ENCODE assay signal across 9 mouse cellular contexts in the genomic region with DNA sequence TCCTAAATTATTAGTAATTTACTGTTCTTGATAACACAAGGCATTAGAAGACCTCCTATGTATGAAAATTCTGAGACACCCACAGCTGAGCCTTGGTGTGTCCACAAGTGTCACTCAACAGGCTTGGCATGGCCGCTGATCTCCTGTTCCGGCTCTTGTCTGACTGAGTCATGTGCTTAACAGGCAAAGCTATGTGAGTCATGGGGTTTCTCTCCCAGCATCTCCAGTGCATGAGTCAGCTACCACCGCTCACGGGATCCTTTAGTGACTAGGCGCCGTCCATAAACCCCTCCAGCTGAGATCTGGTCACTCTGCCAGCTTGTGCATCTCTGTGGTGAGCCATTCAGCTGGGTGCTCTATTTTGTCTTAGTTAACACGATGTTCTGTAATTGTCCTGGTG.
DNase-seq lines count a peak whose midpoint lies in the region; ATAC-seq lines count a peak whose summit lies in the region.
"Had no signal": no experiment of that assay in that cellular context is flagged by ENCODE, and none has a peak within 500 bp of the region (broad histone marks: within the 10 kb centered on the region; RNA-seq: fewer than 3 reads in every experiment).

No protein-coding gene starts in this region.

- H3K4me3 ChIP-seq in intestine, embryonic 15.5 days (replicated peaks) = no peak overlapping the region
- no peak overlapping the region for H3K4me3 ChIP-seq in hindbrain, embryonic 14.5 days (replicated peaks; ENCODE audit: low read length)
- no peak overlapping the region for H3K4me3 ChIP-seq in midbrain, embryonic 15.5 days
- H3K4me3 ChIP-seq in hindbrain, embryonic 16.5 days (ENCODE audit: low read length) = no peak overlapping the region

- intact Hi-C loops in left cerebral cortex, postnatal 10 days (cut with DNase I) = no loop called here

- no peaks in the 10 kb centered on the region for H3K9me3 ChIP-seq in intestine, embryonic 15.5 days
- H3K9me3 ChIP-seq in hindbrain, embryonic 14.5 days (ENCODE audit: control insufficient read depth, low read length) = no peaks in the 10 kb centered on the region
- no peaks in the 10 kb centered on the region for H3K9me3 ChIP-seq in midbrain, embryonic 15.5 days
- no peaks in the 10 kb centered on the region for H3K9me3 ChIP-seq in hindbrain, embryonic 16.5 days (ENCODE audit: control insufficient read depth, low read length)

- H3K27ac ChIP-seq in intestine, embryonic 15.5 days = no peak overlapping the region
- H3K27ac ChIP-seq in hindbrain, embryonic 14.5 days = no peak overlapping the region
- no peak overlapping the region for H3K27ac ChIP-seq in midbrain, embryonic 15.5 days
- H3K27ac ChIP-seq in hindbrain, embryonic 16.5 days (ENCODE audit: low read depth, low read length) = no peak overlapping the region
- H3K27ac ChIP-seq: macrophage had no signal

- 76% methylated on average over 7 of the region's 7 CpGs for WGBS in intestine, embryonic 15.5 days
- 88% methylated on average over 7 of the region's 7 CpGs for WGBS in hindbrain, embryonic 14.5 days
- WGBS in midbrain, embryonic 15.5 days = 92% methylated on average over 7 of the region's 7 CpGs
- WGBS in hindbrain, embryonic 16.5 days = 93% methylated on average over 7 of the region's 7 CpGs

- no peaks in the 10 kb centered on the region for H3K27me3 ChIP-seq in intestine, embryonic 15.5 days (replicated peaks)
- no peaks in the 10 kb centered on the region for H3K27me3 ChIP-seq in hindbrain, embryonic 14.5 days (ENCODE audit: control insufficient read depth, insufficient read depth, low read length)
- no peaks in the 10 kb centered on the region for H3K27me3 ChIP-seq in midbrain, embryonic 15.5 days (replicated peaks)
- no peaks in the 10 kb centered on the region for H3K27me3 ChIP-seq in hindbrain, embryonic 16.5 days (replicated peaks; ENCODE audit: control insufficient read depth, insufficient read depth, low read length)

- H3K9ac ChIP-seq in intestine, embryonic 15.5 days = no peak overlapping the region
- H3K9ac ChIP-seq in hindbrain, embryonic 14.5 days = no peak overlapping the region
- no peak overlapping the region for H3K9ac ChIP-seq in midbrain, embryonic 15.5 days
- H3K9ac ChIP-seq in hindbrain, embryonic 16.5 days (ENCODE audit: low read depth, low read length) = no peak overlapping the region

- no peaks in the 10 kb centered on the region for H3K36me3 ChIP-seq in intestine, embryonic 15.5 days
- no peaks in the 10 kb centered on the region for H3K36me3 ChIP-seq in hindbrain, embryonic 14.5 days (replicated peaks; ENCODE audit: control insufficient read depth, insufficient read depth)
- no peaks in the 10 kb centered on the region for H3K36me3 ChIP-seq in midbrain, embryonic 15.5 days (replicated peaks)
- no peaks in the 10 kb centered on the region for H3K36me3 ChIP-seq in hindbrain, embryonic 16.5 days (ENCODE audit: control insufficient read depth, insufficient read depth, low read length)

- ATAC-seq in intestine, embryonic 15.5 days = peak; percentile 61; the same call in 1 of the 2 replicates
- ATAC-seq in hindbrain, embryonic 14.5 days (ENCODE audit: low FRiP score) = no peak
- no peak for ATAC-seq in midbrain, embryonic 15.5 days (replicated peaks)
- ATAC-seq in hindbrain, embryonic 16.5 days = no peak

- 0 out of 2 replicates have a peak, but pooled peaks cover 3% of the 10 kb centered on the region for H3K4me1 ChIP-seq in intestine, embryonic 15.5 days (replicated peaks)
- no peaks in the 10 kb centered on the region for H3K4me1 ChIP-seq in hindbrain, embryonic 14.5 days (replicated peaks; ENCODE audit: control insufficient read depth, insufficient read depth, low read length)
- H3K4me1 ChIP-seq in midbrain, embryonic 15.5 days = no peaks in the 10 kb centered on the region
- no peaks in the 10 kb centered on the region for H3K4me1 ChIP-seq in hindbrain, embryonic 16.5 days (ENCODE audit: control insufficient read depth, insufficient read depth, low read depth, low read length)

- DNase-seq in left cerebral cortex, adult 18-20 months (ENCODE audit: low spot score in 2 of 2) = peak; percentile 17 to 33
- no peak for DNase-seq in left cerebral cortex, postnatal 10 days (ENCODE audit: extremely low spot score in 1 of 2, low spot score in 2 of 2)
- peak; percentile 8 for DNase-seq in gastrocnemius, postnatal 25 days
- DNase-seq in telencephalon, adult 2 months (ENCODE audit: low read depth, low spot score) = peak; percentile 10
- DNase-seq in hindbrain, embryonic 14.5 days (ENCODE audit: low spot score) = no peak

- H3K4me2 ChIP-seq in intestine, embryonic 15.5 days (replicated peaks) = no peak overlapping the region
- no peak overlapping the region for H3K4me2 ChIP-seq in hindbrain, embryonic 14.5 days (replicated peaks)
- no peak overlapping the region for H3K4me2 ChIP-seq in midbrain, embryonic 15.5 days
- H3K4me2 ChIP-seq in hindbrain, embryonic 16.5 days (ENCODE audit: low read length) = no peak overlapping the region

Comparison
In these comparisons a context has a peak if more than half of its experiments do, and no peak if none do; other contexts are left out.
1. DNase-seq: peak in left cerebral cortex, adult 18-20 months (2 of 2), gastrocnemius, postnatal 25 days (single experiment) and telencephalon, adult 2 months (single experiment); none in left cerebral cortex, postnatal 10 days (0 of 2) and hindbrain, embryonic 14.5 days (single experiment).